Mouse (Mus musculus) MEL (cell line): ENCODE data around the gene Larp4b. TPM values are rescaled to one million over a fixed set of nuclear protein-coding genes. Genes with fewer than 3 reads are reported as not detected.

Experiments used
- DNase-seq: peaks from one replicate; pipeline ENCODE4 v3.0.0; 2011; ENCODE audit warnings: low read depth, low spot score
- H3K27ac ChIP-seq: 2 replicates; pipeline ENCODE4 v1.5.1; 2012; ENCODE audit warnings: low read depth, mild to moderate bottlenecking, control low read depth, low read length, moderate library complexity; ENCODE audit not compliant: control insufficient read depth
- H3K27me3 ChIP-seq, 2 experiments: fragments of 150-350 bp in 1 of 2; sonication (generic) in 1 of 2; 2 replicates each; pipeline ENCODE4 v1.6.1; 2012; ENCODE audit warnings: low read length in 2 of 2, mild to moderate bottlenecking in 2 of 2, improper control_type of control experiment in 1 of 2, moderate library complexity in 1 of 2; ENCODE audit not compliant: insufficient read depth in 2 of 2, control insufficient read depth in 1 of 2
- H3K36me3 ChIP-seq, 2 experiments: 2 replicates each; pipeline ENCODE4 v1.6.1; 2012 to 2014; ENCODE audit warnings: low read length in 2 of 2, improper control_type of control experiment in 1 of 2, inconsistent platforms in 1 of 2, mild to moderate bottlenecking in 1 of 2; ENCODE audit not compliant: insufficient read depth in 2 of 2, control insufficient read depth in 1 of 2
- H3K4me1 ChIP-seq, 2 experiments: fragments of 150-350 bp in 1 of 2; sonication (generic) in 1 of 2; 2 replicates each; pipeline ENCODE4 v1.6.1; 2012; ENCODE audit warnings: low read length in 2 of 2, improper control_type of control experiment in 1 of 2, mild to moderate bottlenecking in 1 of 2; ENCODE audit not compliant: insufficient read depth in 2 of 2, control insufficient read depth in 1 of 2
- H3K4me3 ChIP-seq, 2 experiments: fragments of 150-350 bp in 1 of 2; sonication (generic) in 1 of 2; 2 replicates each; pipeline ENCODE4 v1.5.1; 2012; ENCODE audit warnings: low read depth in 2 of 2, low read length in 2 of 2, mild to moderate bottlenecking in 2 of 2, moderate library complexity in 2 of 2, control low read depth in 1 of 2, improper control_type of control experiment in 1 of 2; ENCODE audit not compliant: control insufficient read depth in 1 of 2, insufficient read depth in 1 of 2
- H3K79me2 ChIP-seq: 2 replicates; pipeline ENCODE4 v1.6.1; 2012; ENCODE audit warnings: mild to moderate bottlenecking, low read length, moderate library complexity; ENCODE audit not compliant: control insufficient read depth, poor library complexity, insufficient read depth
- H3K9ac ChIP-seq: 2 replicates; pipeline ENCODE4 v1.6.1; 2012; ENCODE audit warnings: low read depth, mild to moderate bottlenecking, control low read depth, low read length, moderate library complexity; ENCODE audit not compliant: control insufficient read depth, poor library complexity, severe bottlenecking
- H3K9me3 ChIP-seq: fragments of 150-350 bp; sonication (generic); replicated peaks from 2 replicates; pipeline ENCODE4 v1.6.1; 2012; ENCODE audit warnings: mild to moderate bottlenecking, low read length, improper control_type of control experiment, moderate library complexity; ENCODE audit not compliant: insufficient read depth
- BHLHE40 ChIP-seq: IDR thresholded peaks from 2 replicates; pipeline ENCODE4 v1.6.1; 2012; ENCODE audit warnings: low read depth, mild to moderate bottlenecking, inconsistent platforms, low read length, improper control_type of control experiment, borderline replicate concordance
- E2F4 ChIP-seq: IDR thresholded peaks from 2 replicates; pipeline ENCODE4 v1.6.1; 2011; ENCODE audit warnings: low read depth, low read length, improper control_type of control experiment, borderline replicate concordance
- ELF1 ChIP-seq: IDR thresholded peaks from 2 replicates; pipeline ENCODE4 v1.6.1; 2014; ENCODE audit warnings: low read depth, mild to moderate bottlenecking, inconsistent platforms, low read length, improper control_type of control experiment, moderate library complexity
- EP300 ChIP-seq, 2 experiments: IDR thresholded peaks; 2 replicates each; pipeline ENCODE4 v1.6.1; 2011; ENCODE audit warnings: improper control_type of control experiment in 2 of 2, low read length in 2 of 2, low read depth in 1 of 2, mild to moderate bottlenecking in 1 of 2
- ETS1 ChIP-seq: IDR thresholded peaks from 2 replicates; pipeline ENCODE4 v1.6.1; 2012; ENCODE audit warnings: low read depth, mild to moderate bottlenecking, inconsistent platforms, low read length, improper control_type of control experiment, moderate library complexity
- GABPA ChIP-seq: IDR thresholded peaks from 2 replicates; pipeline ENCODE4 v1.6.1; 2012; ENCODE audit warnings: low read depth, mild to moderate bottlenecking, inconsistent platforms, low read length, improper control_type of control experiment, moderate library complexity
- JUND ChIP-seq: IDR thresholded peaks from 2 replicates; pipeline ENCODE4 v1.6.1; 2011; ENCODE audit warnings: low read depth, mild to moderate bottlenecking, improper control_type of control experiment, low read length
- KAT2A ChIP-seq: conservative IDR thresholded peaks from 2 replicates; pipeline ENCODE4 v1.6.1; 2012; ENCODE audit warnings: low read depth, low read length, improper control_type of control experiment, inconsistent platforms
- MAFK ChIP-seq: IDR thresholded peaks from 2 replicates; pipeline ENCODE4 v1.6.1; 2011; ENCODE audit warnings: low read depth, mild to moderate bottlenecking, low read length, improper control_type of control experiment, borderline replicate concordance
- MAX ChIP-seq: IDR thresholded peaks from 2 replicates; pipeline ENCODE4 v1.6.1; 2011; ENCODE audit warnings: low read length, improper control_type of control experiment
- MEF2A ChIP-seq: IDR thresholded peaks from 2 replicates; pipeline ENCODE4 v1.6.1; 2014; ENCODE audit warnings: low read depth, mild to moderate bottlenecking, inconsistent platforms, low read length, improper control_type of control experiment; ENCODE audit not compliant: poor library complexity, insufficient replicate concordance, severe bottlenecking; ENCODE audit errors: extremely low read depth
- MXI1 ChIP-seq: IDR thresholded peaks from 2 replicates; pipeline ENCODE4 v1.6.1; 2011; ENCODE audit warnings: mild to moderate bottlenecking, low read depth, low read length, improper control_type of control experiment
- MYB ChIP-seq: IDR thresholded peaks from 2 replicates; pipeline ENCODE4 v1.6.1; 2011; ENCODE audit warnings: mild to moderate bottlenecking, low read depth, low read length, improper control_type of control experiment
- MYC ChIP-seq: IDR thresholded peaks from 2 replicates; pipeline ENCODE4 v1.6.1; 2011; ENCODE audit warnings: low read depth, mild to moderate bottlenecking, low read length, improper control_type of control experiment, moderate library complexity
- NELFE ChIP-seq: IDR thresholded peaks from 2 replicates; pipeline ENCODE4 v1.6.1; 2011; ENCODE audit warnings: low read depth, low read length, improper control_type of control experiment
- POLR2A ChIP-seq, 2 experiments: IDR thresholded peaks; 2 replicates each; pipeline ENCODE4 v1.6.1; 2011 to 2012; ENCODE audit warnings: low read length in 2 of 2, mild to moderate bottlenecking in 2 of 2, control low read depth in 1 of 2, improper control_type of control experiment in 1 of 2, low read depth in 1 of 2, moderate library complexity in 1 of 2; ENCODE audit not compliant: control insufficient read depth in 1 of 2, insufficient read depth in 1 of 2, poor library complexity in 1 of 2
- POLR2AphosphoS2 ChIP-seq: IDR thresholded peaks from 2 replicates; pipeline ENCODE4 v1.6.1; 2011; ENCODE audit warnings: low read length, improper control_type of control experiment
- POLR2AphosphoS5 ChIP-seq: IDR thresholded peaks from 2 replicates; pipeline ENCODE4 v1.6.1; 2012; ENCODE audit warnings: low read depth, borderline replicate concordance, mild to moderate bottlenecking, inconsistent platforms, low read length, moderate library complexity, mixed read lengths
- RAD21 ChIP-seq: IDR thresholded peaks from 2 replicates; pipeline ENCODE4 v1.6.1; 2011; ENCODE audit warnings: mild to moderate bottlenecking, low read depth, low read length, improper control_type of control experiment
- SIN3A ChIP-seq: IDR thresholded peaks from 2 replicates; pipeline ENCODE4 v1.6.1; 2012; ENCODE audit warnings: low read length, improper control_type of control experiment, inconsistent platforms
- TAL1 ChIP-seq: IDR thresholded peaks from 2 replicates; pipeline ENCODE4 v1.6.1; 2012; ENCODE audit warnings: mild to moderate bottlenecking, inconsistent platforms, low read length, moderate library complexity, mixed read lengths
- TBP ChIP-seq: IDR thresholded peaks from 2 replicates; pipeline ENCODE4 v1.8.0; 2011; ENCODE audit warnings: low read depth, low read length, improper control_type of control experiment
- UBTF ChIP-seq: IDR thresholded peaks from 2 replicates; pipeline ENCODE4 v1.6.1; 2012; ENCODE audit warnings: low read depth, mild to moderate bottlenecking, inconsistent platforms, low read length, improper control_type of control experiment, moderate library complexity, borderline replicate concordance; ENCODE audit not compliant: insufficient read depth
- USF1 ChIP-seq: IDR thresholded peaks from 2 replicates; pipeline ENCODE4 v1.6.1; 2014; ENCODE audit warnings: low read depth, mild to moderate bottlenecking, inconsistent platforms, low read length, improper control_type of control experiment, moderate library complexity
- ZC3H11A ChIP-seq: IDR thresholded peaks from 2 replicates; pipeline ENCODE4 v1.6.1; 2012; ENCODE audit warnings: low read depth, mild to moderate bottlenecking, inconsistent platforms, low read length, improper control_type of control experiment
- polyA plus RNA-seq, 2 experiments: library from polyadenylated mRNA; stranded (reverse) in 1 of 2; unstranded in 1 of 2; fragments of >175 nt in 1 of 2; fragments of >200 nt in 1 of 2; gene quantifications; 2 replicates each; pipeline versions ENCODE4 v1.2.1 to v1.2.4; 2012; ENCODE audit warnings: low replicate concordance in 2 of 2, low read depth in 1 of 2; ENCODE audit not compliant: insufficient read length in 2 of 2, insufficient read depth in 1 of 2, missing spikeins in 1 of 2
- total RNA-seq: library from RNA; depleted of rRNA; stranded (reverse); fragments of 300-350 nt; gene quantifications from 2 replicates; pipeline ENCODE4 v1.2.3, GENCODE M21; 2012

Gene Larp4b
- total and polyA plus RNA-seq, 3 experiments = 57.7 to 340 (median 67.0) TPM

DNA sequence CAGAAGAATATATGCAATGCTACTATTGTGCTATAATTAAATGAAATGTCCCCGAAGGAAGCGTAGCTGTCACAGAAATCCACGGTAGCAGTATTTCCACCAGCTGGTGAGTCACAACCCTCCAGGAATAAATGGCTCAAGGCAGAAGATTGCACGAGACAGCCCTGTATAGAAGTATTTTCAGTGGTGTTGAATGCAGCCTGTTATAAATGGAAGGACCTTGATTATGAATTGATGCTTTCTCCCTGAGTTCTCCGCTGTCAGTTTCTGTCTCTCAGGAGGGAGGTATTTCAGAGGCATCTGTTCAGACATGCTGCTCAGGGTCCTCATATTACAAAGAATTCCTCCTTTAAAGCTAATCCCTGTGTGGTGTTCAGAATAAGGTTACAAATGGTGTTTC is 27.6 kb upstream of the Larp4b start:
- H3K27ac ChIP-seq = no peak overlapping the region
- DNase-seq = no peak
- peaks cover 0 to 3% of the 10 kb centered on the region in 2 experiments; a peak in 1 of 4 replicates for H3K36me3 ChIP-seq
- H3K9me3 ChIP-seq = no peaks in the 10 kb centered on the region
- H3K4me3 ChIP-seq = no peak overlapping the region
- no peak overlapping the region for H3K9ac ChIP-seq
- no peaks in the 10 kb centered on the region; a peak in 1 of 4 replicates for H3K4me1 ChIP-seq
- TF ChIP-seq SIN3A (no peak), ETS1 (no peak), ELF1 (no peak), POLR2A (IDR thresholded peaks at IDR 0.05; ENCODE audit: control insufficient read depth in 1 of 2, insufficient read depth in 1 of 2, low read depth in 1 of 2, low read length in 2 of 2, poor library complexity in 1 of 2) (no peak), MXI1 (no peak), USF1 (no peak), EP300 (IDR thresholded peaks at IDR 0.05; ENCODE audit: low read depth in 1 of 2, low read length in 2 of 2) (no peak), POLR2AphosphoS2 (no peak), MYC (no peak), ZC3H11A (no peak), NELFE (no peak), JUND (no peak), MAFK (no peak), UBTF (no peak), GABPA (no peak), RAD21 (no peak)
- no peaks in the 10 kb centered on the region for H3K79me2 ChIP-seq
- H3K27me3 ChIP-seq = peaks cover 6 to 16% of the 10 kb centered on the region in 2 experiments

DNA sequence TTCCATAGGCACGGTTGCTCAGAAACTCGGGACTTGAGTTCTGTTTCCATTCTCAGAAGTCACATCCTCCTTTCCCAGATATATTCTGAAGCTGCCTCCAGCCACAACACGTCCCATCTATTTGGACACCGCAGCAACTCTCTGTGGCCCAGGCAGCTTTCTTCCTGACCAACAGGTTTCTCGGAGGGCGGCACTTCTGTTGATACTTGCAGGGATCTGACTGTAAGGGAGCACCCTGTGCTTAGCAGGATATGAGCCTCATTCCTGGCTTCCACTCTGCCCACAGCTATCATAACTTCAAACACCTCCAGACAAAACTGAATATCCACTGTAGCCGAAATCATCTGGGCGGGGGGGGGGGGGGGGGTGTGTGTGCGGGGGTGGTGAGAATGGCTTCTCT is 22.7 kb upstream of the Larp4b start:
- Histone ChIP-seq H3K79me2 (no peaks in the 10 kb centered on the region), H3K27me3 (peaks cover 14% of the 10 kb centered on the region in 2 experiments), H3K27ac (no peak overlapping the region), H3K4me1 (no peaks in the 10 kb centered on the region; a peak in 1 of 4 replicates), H3K36me3 (peaks cover 0 to 3% of the 10 kb centered on the region in 2 experiments; a peak in 1 of 4 replicates), H3K9ac (no peak overlapping the region), H3K4me3 (no peak overlapping the region), H3K9me3 (no peaks in the 10 kb centered on the region)
- no peak for TF ChIP-seq TBP
- no peak for TF ChIP-seq MEF2A
- TF ChIP-seq POLR2AphosphoS5 = no peak
- no peak for TF ChIP-seq USF1
- TF ChIP-seq E2F4 = no peak
- no peak for TF ChIP-seq BHLHE40
- TF ChIP-seq SIN3A = no peak
- no peak for TF ChIP-seq TAL1
- no peak for TF ChIP-seq MAX
- TF ChIP-seq KAT2A = no peak
- no peak for TF ChIP-seq MYB
- DNase-seq = no peak
